Mouse (Mus musculus): ENCODE measurements around the gene Cdca7l. TPM values are rescaled to one million over a fixed set of nuclear protein-coding genes. Genes with fewer than 3 reads are reported as not detected.
"Not testable (repeated sequence)": the region's sequence is repeated elsewhere in the genome, so short reads cannot be mapped to it uniquely, and the experiment has no call there.

The Cdca7l gene
- 2.4 and 3.9 TPM in 2 replicates for polyA plus RNA-seq (2014; fragmentation: Nextera tagmentation; extraction: Ambion mirVana)

DNA sequence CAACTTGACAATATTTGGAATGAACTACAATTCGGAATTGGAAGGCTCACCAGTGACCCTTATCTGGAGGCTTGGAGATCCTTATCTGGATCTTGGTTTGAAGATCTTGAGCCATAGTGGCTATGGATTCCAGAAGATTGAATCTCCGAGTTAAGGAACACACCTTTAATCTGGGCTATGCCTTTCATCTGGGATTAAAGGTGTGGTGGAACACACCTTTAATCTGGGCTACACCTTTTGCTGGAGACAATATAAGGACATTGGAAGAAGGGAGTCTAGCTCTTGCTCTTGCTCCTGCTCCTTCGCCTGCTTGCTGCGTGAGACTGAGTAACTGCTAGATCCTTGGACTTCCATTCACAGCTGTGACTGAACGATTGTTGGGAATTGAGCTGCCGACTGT, at the start of gene Cdca7l:
Gene Cdca7l, plus strand, starts transcription at position 301 of the 400 bp plus-strand sequence.
- WGBS, result no CpG with 5 or more reads among the region's 6 CpGs
- H3K9me3 ChIP-seq (ENCODE audit: control insufficient read depth, low read length); ATAC-seq (ENCODE audit: low read depth); H3K4me2 ChIP-seq (ENCODE audit: low read depth, low read length); H3K36me3 ChIP-seq (ENCODE audit: control insufficient read depth, insufficient read depth, low read length); H3K4me3 ChIP-seq (ENCODE audit: low read depth, low read length); H3K27me3 ChIP-seq (ENCODE audit: control insufficient read depth, insufficient read depth, low read length); H3K27ac ChIP-seq (ENCODE audit: low read depth, low read length); H3K9ac ChIP-seq (replicated peaks; ENCODE audit: low read depth, low read length): not testable (repeated sequence)
- H3K4me1 ChIP-seq (ENCODE audit: control insufficient read depth, insufficient read depth, low read length), result peaks cover 23% of the 10 kb centered on the region

DNA sequence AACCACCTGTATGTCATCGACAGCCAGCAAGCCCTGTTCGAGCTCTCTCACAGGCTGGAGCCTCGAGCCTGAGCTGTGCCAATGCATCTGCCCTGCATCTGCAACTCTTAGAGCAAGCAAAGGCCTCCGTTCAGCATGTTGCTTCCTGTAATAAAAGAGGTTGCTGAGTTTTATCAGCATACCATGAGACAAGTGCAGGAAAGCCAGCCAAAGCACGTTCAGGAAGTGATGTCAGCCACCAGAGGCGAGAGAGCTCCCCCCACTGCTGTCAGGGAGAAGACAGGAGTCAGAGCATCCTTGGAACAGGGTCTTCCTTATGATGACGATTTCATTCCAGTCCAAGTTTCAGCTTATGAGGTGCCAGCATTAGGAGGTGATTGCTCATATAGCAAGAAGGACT, 48.1 kb upstream of the Cdca7l start:
- Histone ChIP-seq H3K9ac (replicated peaks; ENCODE audit: low read depth, low read length) (no peak overlapping the region), H3K27ac (ENCODE audit: low read depth, low read length) (no peak overlapping the region), H3K36me3 (ENCODE audit: control insufficient read depth, insufficient read depth, low read length) (peaks cover 11% of the 10 kb centered on the region; the same call in 1 of the 2 replicates), H3K9me3 (ENCODE audit: control insufficient read depth, low read length) (no peaks in the 10 kb centered on the region), H3K4me1 (ENCODE audit: control insufficient read depth, insufficient read depth, low read length) (peaks cover 13% of the 10 kb centered on the region), H3K4me3 (ENCODE audit: low read depth, low read length) (no peak overlapping the region), H3K27me3 (ENCODE audit: control insufficient read depth, insufficient read depth, low read length) (no peaks in the 10 kb centered on the region), H3K4me2 (ENCODE audit: low read depth, low read length) (no peak overlapping the region)
- 71% methylated on average over 7 of the region's 7 CpGs for WGBS
- ATAC-seq (ENCODE audit: low read depth), result no peak

DNA sequence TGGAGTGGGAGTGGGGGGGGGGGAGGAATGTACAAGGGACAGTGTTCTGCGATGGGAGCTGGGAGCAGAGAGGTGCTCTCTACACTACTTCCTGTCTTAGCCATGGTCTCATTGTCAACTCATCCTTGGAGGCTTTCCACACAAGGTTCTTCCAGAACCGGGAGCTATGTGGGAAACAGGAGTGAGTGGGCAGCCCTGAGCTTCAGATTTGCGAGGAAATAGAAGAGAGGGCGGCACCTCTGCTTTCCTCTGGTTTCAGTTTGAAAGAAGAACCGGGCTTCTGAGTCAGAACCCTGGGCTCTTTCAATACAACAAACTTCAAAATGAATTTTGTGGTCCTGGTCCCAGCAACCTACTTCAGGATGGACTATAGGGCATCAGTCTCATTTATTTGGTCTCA, 43.7 kb upstream of the Cdca7l start:
- no peaks in the 10 kb centered on the region for H3K4me1 ChIP-seq (ENCODE audit: control insufficient read depth, insufficient read depth, low read length)
- no peak overlapping the region for H3K9ac ChIP-seq (replicated peaks; ENCODE audit: low read depth, low read length)
- no peak overlapping the region for H3K4me2 ChIP-seq (ENCODE audit: low read depth, low read length)
- H3K4me3 ChIP-seq (ENCODE audit: low read depth, low read length), result no peak overlapping the region
- H3K36me3 ChIP-seq (ENCODE audit: control insufficient read depth, insufficient read depth, low read length), result 0 out of 2 replicates have a peak, but pooled peaks cover 5% of the 10 kb centered on the region
- 80% methylated on average over 5 of the region's 5 CpGs for WGBS
- H3K9me3 ChIP-seq (ENCODE audit: control insufficient read depth, low read length), result no peaks in the 10 kb centered on the region
- no peaks in the 10 kb centered on the region for H3K27me3 ChIP-seq (ENCODE audit: control insufficient read depth, insufficient read depth, low read length)
- no peak for ATAC-seq (ENCODE audit: low read depth)
- H3K27ac ChIP-seq (ENCODE audit: low read depth, low read length), result no peak overlapping the region

DNA sequence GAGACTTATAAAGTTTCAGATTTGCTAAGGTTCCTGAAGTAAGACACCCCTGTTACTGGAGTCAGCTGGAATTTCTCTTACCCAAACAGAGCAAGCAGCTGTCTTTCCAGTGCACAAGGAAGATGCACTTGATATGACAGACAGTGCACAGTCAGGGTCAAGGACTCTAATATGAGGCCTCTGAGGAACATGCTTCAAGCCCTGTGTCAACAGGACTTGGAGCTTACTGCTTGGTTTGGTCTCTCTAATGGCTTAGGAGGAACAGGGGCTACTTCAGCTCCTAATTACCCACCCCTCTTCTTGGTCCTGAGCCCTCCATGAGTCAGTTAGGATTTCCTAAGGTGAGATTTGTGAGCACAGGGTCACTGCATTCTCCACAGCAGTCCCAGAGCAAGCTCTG, 43.2 kb upstream of the Cdca7l start:
- ATAC-seq (ENCODE audit: low read depth), result no peak
- Histone ChIP-seq H3K4me3 (ENCODE audit: low read depth, low read length) (no peak overlapping the region), H3K9me3 (ENCODE audit: control insufficient read depth, low read length) (no peaks in the 10 kb centered on the region), H3K36me3 (ENCODE audit: control insufficient read depth, insufficient read depth, low read length) (0 out of 2 replicates have a peak, but pooled peaks cover 3% of the 10 kb centered on the region), H3K4me2 (ENCODE audit: low read depth, low read length) (no peak overlapping the region), H3K27me3 (ENCODE audit: control insufficient read depth, insufficient read depth, low read length) (no peaks in the 10 kb centered on the region), H3K9ac (replicated peaks; ENCODE audit: low read depth, low read length) (no peak overlapping the region), H3K27ac (ENCODE audit: low read depth, low read length) (no peak overlapping the region), H3K4me1 (ENCODE audit: control insufficient read depth, insufficient read depth, low read length) (no peaks in the 10 kb centered on the region)

DNA sequence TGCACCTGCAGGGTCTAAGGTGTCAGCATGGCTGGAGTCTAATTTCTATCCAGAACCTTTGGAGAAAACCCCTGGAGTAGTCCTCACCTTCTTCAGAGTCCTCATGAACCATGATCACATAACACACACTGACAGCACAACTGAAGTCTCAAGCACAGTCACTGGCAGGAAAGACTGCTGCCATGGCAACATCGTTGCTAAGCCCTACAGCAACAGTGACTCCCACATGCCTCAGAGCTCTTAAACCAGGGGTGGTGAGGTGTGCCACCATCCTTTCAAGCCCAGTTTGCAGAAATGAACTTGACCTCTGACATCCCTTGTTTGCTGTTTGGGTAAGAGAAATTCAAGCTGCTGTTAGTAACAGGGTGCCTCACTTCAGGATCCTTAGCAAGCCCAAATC, 42.4 kb upstream of the Cdca7l start:
- no peaks in the 10 kb centered on the region for H3K36me3 ChIP-seq (ENCODE audit: control insufficient read depth, insufficient read depth, low read length)
- H3K9me3 ChIP-seq (ENCODE audit: control insufficient read depth, low read length), result no peaks in the 10 kb centered on the region
- H3K9ac ChIP-seq (replicated peaks; ENCODE audit: low read depth, low read length), result no peak overlapping the region
- H3K27ac ChIP-seq (ENCODE audit: low read depth, low read length), result no peak overlapping the region
- WGBS, result 48% methylated on average over 1 of the region's 1 CpGs
- no peak overlapping the region for H3K4me2 ChIP-seq (ENCODE audit: low read depth, low read length)
- no peaks in the 10 kb centered on the region for H3K27me3 ChIP-seq (ENCODE audit: control insufficient read depth, insufficient read depth, low read length)
- 0 out of 2 replicates have a peak, but pooled peaks have one; percentile 33 for ATAC-seq (ENCODE audit: low read depth)
- no peak overlapping the region for H3K4me3 ChIP-seq (ENCODE audit: low read depth, low read length)
- no peaks in the 10 kb centered on the region for H3K4me1 ChIP-seq (ENCODE audit: control insufficient read depth, insufficient read depth, low read length)

DNA sequence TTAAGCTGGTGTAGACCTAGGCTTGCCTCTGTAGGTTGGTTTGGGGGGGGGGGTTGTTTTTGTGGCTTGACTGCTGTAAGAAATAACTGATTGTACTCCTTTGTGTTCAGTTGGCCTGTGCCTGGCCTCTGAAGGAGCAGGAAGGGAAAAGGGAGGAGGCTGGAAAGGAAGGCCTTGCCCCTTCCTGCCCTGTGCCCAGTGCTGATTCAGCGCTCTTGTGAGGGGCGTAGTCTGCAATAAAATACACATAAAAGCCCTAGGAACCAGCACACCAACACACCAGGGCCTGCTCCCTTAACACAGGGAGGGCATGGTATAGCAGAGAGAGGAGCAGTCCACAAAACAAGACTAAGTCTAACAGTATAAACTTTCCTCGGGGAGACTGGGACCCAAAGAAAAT, 40.8 kb upstream of the Cdca7l start:
- 47% methylated on average over 3 of the region's 3 CpGs for WGBS
- Histone ChIP-seq H3K4me2 (ENCODE audit: low read depth, low read length) (no peak overlapping the region), H3K27me3 (ENCODE audit: control insufficient read depth, insufficient read depth, low read length) (no peaks in the 10 kb centered on the region), H3K9ac (replicated peaks; ENCODE audit: low read depth, low read length) (no peak overlapping the region), H3K4me1 (ENCODE audit: control insufficient read depth, insufficient read depth, low read length) (no peaks in the 10 kb centered on the region), H3K4me3 (ENCODE audit: low read depth, low read length) (no peak overlapping the region), H3K27ac (ENCODE audit: low read depth, low read length) (no peak overlapping the region), H3K9me3 (ENCODE audit: control insufficient read depth, low read length) (no peaks in the 10 kb centered on the region), H3K36me3 (ENCODE audit: control insufficient read depth, insufficient read depth, low read length) (no peaks in the 10 kb centered on the region)
- ATAC-seq (ENCODE audit: low read depth), result no peak

DNA sequence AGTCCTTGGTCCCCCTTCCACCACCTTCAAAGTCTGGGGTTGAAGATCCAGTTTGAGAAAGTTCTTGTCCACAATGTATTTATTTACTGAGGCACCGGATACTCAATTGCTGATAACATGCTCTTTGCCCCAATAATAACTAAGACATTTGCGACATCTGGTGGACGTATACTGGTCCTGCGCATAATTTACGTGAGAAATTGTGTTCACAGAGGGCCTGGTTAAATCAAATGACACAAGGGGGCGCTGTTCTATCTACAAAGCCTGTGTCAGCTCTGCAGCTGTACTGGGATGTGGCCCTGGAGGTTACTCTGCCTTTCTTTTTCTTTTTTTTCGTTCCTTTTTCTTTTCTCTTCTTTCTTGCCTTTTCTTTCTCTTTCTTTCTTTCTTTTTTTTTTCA, 39.2 kb upstream of the Cdca7l start:
- WGBS, result 7% methylated on average over 7 of the region's 7 CpGs
- Histone ChIP-seq H3K4me1 (ENCODE audit: control insufficient read depth, insufficient read depth, low read length) (no peaks in the 10 kb centered on the region), H3K4me2 (ENCODE audit: low read depth, low read length) (no peak overlapping the region), H3K27me3 (ENCODE audit: control insufficient read depth, insufficient read depth, low read length) (no peaks in the 10 kb centered on the region), H3K27ac (ENCODE audit: low read depth, low read length) (no peak overlapping the region), H3K36me3 (ENCODE audit: control insufficient read depth, insufficient read depth, low read length) (no peaks in the 10 kb centered on the region), H3K4me3 (ENCODE audit: low read depth, low read length) (no peak overlapping the region), H3K9ac (replicated peaks; ENCODE audit: low read depth, low read length) (no peak overlapping the region), H3K9me3 (ENCODE audit: control insufficient read depth, low read length) (no peaks in the 10 kb centered on the region)
- ATAC-seq (ENCODE audit: low read depth), result peak; percentile 58; the same call in 1 of the 2 replicates

DNA sequence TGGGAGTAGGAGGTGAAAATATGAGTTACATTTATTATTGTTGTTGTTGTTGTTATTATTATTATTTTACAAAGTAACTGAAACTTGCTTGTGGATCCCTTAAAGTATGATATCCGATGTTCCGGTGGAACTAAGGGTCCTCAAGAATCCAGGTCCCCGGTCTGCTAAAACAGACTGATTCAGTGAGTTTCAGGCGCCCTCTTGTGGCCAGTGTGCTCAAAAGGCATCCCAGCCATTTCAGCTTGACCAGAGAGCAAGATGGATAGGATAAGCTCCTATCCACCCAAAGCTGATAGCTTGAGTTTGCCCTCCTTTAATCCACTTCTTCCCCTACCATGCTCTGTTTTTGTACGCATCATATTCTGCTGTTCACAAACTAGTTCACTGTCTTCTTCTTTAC, 35.0 kb upstream of the Cdca7l start:
- H3K27ac ChIP-seq (ENCODE audit: low read depth, low read length), result no peak overlapping the region
- H3K36me3 ChIP-seq (ENCODE audit: control insufficient read depth, insufficient read depth, low read length), result no peaks in the 10 kb centered on the region
- H3K9ac ChIP-seq (replicated peaks; ENCODE audit: low read depth, low read length), result no peak overlapping the region
- no peak overlapping the region for H3K4me3 ChIP-seq (ENCODE audit: low read depth, low read length)
- peaks cover 2% of the 10 kb centered on the region; the same call in 1 of the 2 replicates for H3K27me3 ChIP-seq (ENCODE audit: control insufficient read depth, insufficient read depth, low read length)
- ATAC-seq (ENCODE audit: low read depth), result no peak
- H3K4me1 ChIP-seq (ENCODE audit: control insufficient read depth, insufficient read depth, low read length), result 0 out of 2 replicates have a peak, but pooled peaks cover 3% of the 10 kb centered on the region
- H3K9me3 ChIP-seq (ENCODE audit: control insufficient read depth, low read length), result no peaks in the 10 kb centered on the region
- H3K4me2 ChIP-seq (ENCODE audit: low read depth, low read length), result no peak overlapping the region
- 6% methylated on average over 5 of the region's 5 CpGs for WGBS

DNA sequence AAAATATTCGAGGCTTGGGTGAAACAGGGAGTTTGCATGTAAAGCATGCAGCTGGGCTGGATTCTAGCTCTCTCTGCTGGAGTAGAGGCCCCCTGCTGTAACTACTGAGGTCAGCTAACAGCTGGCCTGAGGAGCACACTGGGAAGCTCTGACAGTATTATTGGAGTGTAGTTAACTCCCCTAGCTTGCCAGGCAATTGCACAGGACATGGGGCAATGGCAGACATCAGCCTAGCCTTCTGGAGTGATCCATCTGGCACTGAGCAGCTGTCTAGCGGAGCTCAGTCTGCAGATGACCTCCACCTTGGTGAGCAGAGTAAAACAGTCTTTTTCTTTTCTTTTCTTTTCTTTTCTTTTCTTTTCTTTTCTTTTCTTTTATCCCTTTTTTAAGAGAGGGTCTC, 33.9 kb upstream of the Cdca7l start:
- Histone ChIP-seq H3K4me3 (ENCODE audit: low read depth, low read length) (no peak overlapping the region), H3K4me2 (ENCODE audit: low read depth, low read length) (no peak overlapping the region), H3K9me3 (ENCODE audit: control insufficient read depth, low read length) (no peaks in the 10 kb centered on the region), H3K27me3 (ENCODE audit: control insufficient read depth, insufficient read depth, low read length) (peaks cover 2% of the 10 kb centered on the region; the same call in 1 of the 2 replicates), H3K27ac (ENCODE audit: low read depth, low read length) (no peak overlapping the region), H3K36me3 (ENCODE audit: control insufficient read depth, insufficient read depth, low read length) (no peaks in the 10 kb centered on the region), H3K9ac (replicated peaks; ENCODE audit: low read depth, low read length) (no peak overlapping the region), H3K4me1 (ENCODE audit: control insufficient read depth, insufficient read depth, low read length) (0 out of 2 replicates have a peak, but pooled peaks cover 3% of the 10 kb centered on the region)
- no peak for ATAC-seq (ENCODE audit: low read depth)
- WGBS, result 31% methylated on average over 2 of the region's 2 CpGs
